Mouse (Mus musculus) MEL (cell line): ENCODE results near the gene Zmat5. TPM values are rescaled to one million over a fixed set of nuclear protein-coding genes. Genes with fewer than 3 reads are reported as not detected.

Experiments
- DNase-seq: peaks from one replicate; pipeline ENCODE4 v3.0.0; 2011; ENCODE audit warnings: low read depth, low spot score
- H3K27ac ChIP-seq: 2 replicates; pipeline ENCODE4 v1.5.1; 2012; ENCODE audit warnings: low read depth, mild to moderate bottlenecking, control low read depth, low read length, moderate library complexity; ENCODE audit not compliant: control insufficient read depth
- H3K27me3 ChIP-seq, 2 experiments: fragments of 150-350 bp in 1 of 2; sonication (generic) in 1 of 2; 2 replicates each; pipeline ENCODE4 v1.6.1; 2012; ENCODE audit warnings: low read length in 2 of 2, mild to moderate bottlenecking in 2 of 2, improper control_type of control experiment in 1 of 2, moderate library complexity in 1 of 2; ENCODE audit not compliant: insufficient read depth in 2 of 2, control insufficient read depth in 1 of 2
- H3K36me3 ChIP-seq, 2 experiments: 2 replicates each; pipeline ENCODE4 v1.6.1; 2012 to 2014; ENCODE audit warnings: low read length in 2 of 2, improper control_type of control experiment in 1 of 2, inconsistent platforms in 1 of 2, mild to moderate bottlenecking in 1 of 2; ENCODE audit not compliant: insufficient read depth in 2 of 2, control insufficient read depth in 1 of 2
- H3K4me1 ChIP-seq, 2 experiments: fragments of 150-350 bp in 1 of 2; sonication (generic) in 1 of 2; 2 replicates each; pipeline ENCODE4 v1.6.1; 2012; ENCODE audit warnings: low read length in 2 of 2, improper control_type of control experiment in 1 of 2, mild to moderate bottlenecking in 1 of 2; ENCODE audit not compliant: insufficient read depth in 2 of 2, control insufficient read depth in 1 of 2
- H3K4me3 ChIP-seq, 2 experiments: fragments of 150-350 bp in 1 of 2; sonication (generic) in 1 of 2; 2 replicates each; pipeline ENCODE4 v1.5.1; 2012; ENCODE audit warnings: low read depth in 2 of 2, low read length in 2 of 2, mild to moderate bottlenecking in 2 of 2, moderate library complexity in 2 of 2, control low read depth in 1 of 2, improper control_type of control experiment in 1 of 2; ENCODE audit not compliant: control insufficient read depth in 1 of 2, insufficient read depth in 1 of 2
- H3K79me2 ChIP-seq: 2 replicates; pipeline ENCODE4 v1.6.1; 2012; ENCODE audit warnings: mild to moderate bottlenecking, low read length, moderate library complexity; ENCODE audit not compliant: control insufficient read depth, poor library complexity, insufficient read depth
- H3K9ac ChIP-seq: 2 replicates; pipeline ENCODE4 v1.6.1; 2012; ENCODE audit warnings: low read depth, mild to moderate bottlenecking, control low read depth, low read length, moderate library complexity; ENCODE audit not compliant: control insufficient read depth, poor library complexity, severe bottlenecking
- H3K9me3 ChIP-seq: fragments of 150-350 bp; sonication (generic); replicated peaks from 2 replicates; pipeline ENCODE4 v1.6.1; 2012; ENCODE audit warnings: mild to moderate bottlenecking, low read length, improper control_type of control experiment, moderate library complexity; ENCODE audit not compliant: insufficient read depth
- BHLHE40 ChIP-seq: IDR thresholded peaks from 2 replicates; pipeline ENCODE4 v1.6.1; 2012; ENCODE audit warnings: low read depth, mild to moderate bottlenecking, inconsistent platforms, low read length, improper control_type of control experiment, borderline replicate concordance
- CHD2 ChIP-seq: IDR thresholded peaks from 2 replicates; pipeline ENCODE4 v1.6.1; 2011; ENCODE audit warnings: low read length, improper control_type of control experiment
- E2F4 ChIP-seq: IDR thresholded peaks from 2 replicates; pipeline ENCODE4 v1.6.1; 2011; ENCODE audit warnings: low read depth, low read length, improper control_type of control experiment, borderline replicate concordance
- ETS1 ChIP-seq: IDR thresholded peaks from 2 replicates; pipeline ENCODE4 v1.6.1; 2012; ENCODE audit warnings: low read depth, mild to moderate bottlenecking, inconsistent platforms, low read length, improper control_type of control experiment, moderate library complexity
- GATA1 ChIP-seq: IDR thresholded peaks from 2 replicates; pipeline ENCODE4 v1.6.1; 2011; ENCODE audit warnings: low read depth, low read length, improper control_type of control experiment
- HCFC1 ChIP-seq: IDR thresholded peaks from 2 replicates; pipeline ENCODE4 v1.6.1; 2012; ENCODE audit warnings: low read depth, mild to moderate bottlenecking, inconsistent platforms, low read length, improper control_type of control experiment, moderate library complexity
- JUND ChIP-seq: IDR thresholded peaks from 2 replicates; pipeline ENCODE4 v1.6.1; 2011; ENCODE audit warnings: low read depth, mild to moderate bottlenecking, improper control_type of control experiment, low read length
- KAT2A ChIP-seq: conservative IDR thresholded peaks from 2 replicates; pipeline ENCODE4 v1.6.1; 2012; ENCODE audit warnings: low read depth, low read length, improper control_type of control experiment, inconsistent platforms
- MAZ ChIP-seq: IDR thresholded peaks from 2 replicates; pipeline ENCODE4 v1.6.1; 2012; ENCODE audit warnings: low read depth, mild to moderate bottlenecking, inconsistent platforms, low read length, improper control_type of control experiment
- MEF2A ChIP-seq: IDR thresholded peaks from 2 replicates; pipeline ENCODE4 v1.6.1; 2014; ENCODE audit warnings: low read depth, mild to moderate bottlenecking, inconsistent platforms, low read length, improper control_type of control experiment; ENCODE audit not compliant: poor library complexity, insufficient replicate concordance, severe bottlenecking; ENCODE audit errors: extremely low read depth
- MXI1 ChIP-seq: IDR thresholded peaks from 2 replicates; pipeline ENCODE4 v1.6.1; 2011; ENCODE audit warnings: mild to moderate bottlenecking, low read depth, low read length, improper control_type of control experiment
- MYC ChIP-seq: IDR thresholded peaks from 2 replicates; pipeline ENCODE4 v1.6.1; 2011; ENCODE audit warnings: low read depth, mild to moderate bottlenecking, low read length, improper control_type of control experiment, moderate library complexity
- NELFE ChIP-seq: IDR thresholded peaks from 2 replicates; pipeline ENCODE4 v1.6.1; 2011; ENCODE audit warnings: low read depth, low read length, improper control_type of control experiment
- NRF1 ChIP-seq: IDR thresholded peaks from 2 replicates; pipeline ENCODE4 v1.6.1; 2014; ENCODE audit warnings: low read depth, mild to moderate bottlenecking, inconsistent platforms, low read length, improper control_type of control experiment, moderate library complexity; ENCODE audit not compliant: poor library complexity, insufficient read depth, severe bottlenecking
- POLR2AphosphoS2 ChIP-seq: IDR thresholded peaks from 2 replicates; pipeline ENCODE4 v1.6.1; 2011; ENCODE audit warnings: low read length, improper control_type of control experiment
- RAD21 ChIP-seq: IDR thresholded peaks from 2 replicates; pipeline ENCODE4 v1.6.1; 2011; ENCODE audit warnings: mild to moderate bottlenecking, low read depth, low read length, improper control_type of control experiment
- RCOR1 ChIP-seq: IDR thresholded peaks from 2 replicates; pipeline ENCODE4 v1.6.1; 2012; ENCODE audit warnings: low read depth, mild to moderate bottlenecking, inconsistent platforms, low read length, improper control_type of control experiment
- SIN3A ChIP-seq: IDR thresholded peaks from 2 replicates; pipeline ENCODE4 v1.6.1; 2012; ENCODE audit warnings: low read length, improper control_type of control experiment, inconsistent platforms
- TBP ChIP-seq: IDR thresholded peaks from 2 replicates; pipeline ENCODE4 v1.8.0; 2011; ENCODE audit warnings: low read depth, low read length, improper control_type of control experiment
- UBTF ChIP-seq: IDR thresholded peaks from 2 replicates; pipeline ENCODE4 v1.6.1; 2012; ENCODE audit warnings: low read depth, mild to moderate bottlenecking, inconsistent platforms, low read length, improper control_type of control experiment, moderate library complexity, borderline replicate concordance; ENCODE audit not compliant: insufficient read depth
- USF1 ChIP-seq: IDR thresholded peaks from 2 replicates; pipeline ENCODE4 v1.6.1; 2014; ENCODE audit warnings: low read depth, mild to moderate bottlenecking, inconsistent platforms, low read length, improper control_type of control experiment, moderate library complexity
- USF2 ChIP-seq, 2 experiments: IDR thresholded peaks; 2 replicates each; pipeline ENCODE4 v1.6.1; 2011 to 2012; ENCODE audit warnings: improper control_type of control experiment in 2 of 2, low read length in 2 of 2, borderline replicate concordance in 1 of 2, inconsistent platforms in 1 of 2, low read depth in 1 of 2, mild to moderate bottlenecking in 1 of 2; ENCODE audit not compliant: insufficient read depth in 1 of 2
- ZC3H11A ChIP-seq: IDR thresholded peaks from 2 replicates; pipeline ENCODE4 v1.6.1; 2012; ENCODE audit warnings: low read depth, mild to moderate bottlenecking, inconsistent platforms, low read length, improper control_type of control experiment
- ZKSCAN1 ChIP-seq: IDR thresholded peaks from 2 replicates; pipeline ENCODE4 v1.6.1; 2012; ENCODE audit warnings: low read depth, mild to moderate bottlenecking, inconsistent platforms, low read length, improper control_type of control experiment, moderate library complexity
- ZNF384 ChIP-seq: IDR thresholded peaks from 2 replicates; pipeline ENCODE4 v1.6.1; 2012; ENCODE audit warnings: low read depth, mild to moderate bottlenecking, inconsistent platforms, low read length, improper control_type of control experiment
- polyA plus RNA-seq, 2 experiments: library from polyadenylated mRNA; stranded (reverse) in 1 of 2; unstranded in 1 of 2; fragments of >175 nt in 1 of 2; fragments of >200 nt in 1 of 2; gene quantifications; 2 replicates each; pipeline versions ENCODE4 v1.2.1 to v1.2.4; 2012; ENCODE audit warnings: low replicate concordance in 2 of 2, low read depth in 1 of 2; ENCODE audit not compliant: insufficient read length in 2 of 2, insufficient read depth in 1 of 2, missing spikeins in 1 of 2
- total RNA-seq: library from RNA; depleted of rRNA; stranded (reverse); fragments of 300-350 nt; gene quantifications from 2 replicates; pipeline ENCODE4 v1.2.3, GENCODE M21; 2012

Zmat5 gene
- total and polyA plus RNA-seq, 3 experiments, result 36.9 to 39.3 TPM; not detected in 1

DNA sequence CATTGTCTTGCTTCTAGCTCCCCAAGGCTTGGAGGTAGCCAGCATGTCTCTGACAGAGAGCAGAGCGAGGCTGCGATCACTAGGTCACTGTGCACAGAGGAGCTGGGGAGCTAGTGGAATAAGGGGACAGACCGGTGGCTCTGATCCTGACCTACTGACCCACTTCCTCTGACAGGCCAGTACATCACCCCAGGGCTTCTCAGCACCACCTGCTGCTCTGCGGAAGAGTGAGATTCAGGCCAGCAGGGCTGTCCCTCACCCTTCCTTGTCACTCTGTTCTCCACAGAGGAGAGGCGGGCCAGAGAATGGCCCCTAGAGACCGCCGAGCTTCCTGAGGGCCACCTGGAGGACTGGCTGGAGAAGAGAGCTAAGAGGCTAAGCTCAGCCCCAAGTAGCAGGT, 27.3 kb downstream of the Zmat5 start:
- H3K27me3 ChIP-seq, result no peaks in the 10 kb centered on the region
- peaks cover 0 to 11% of the 10 kb centered on the region in 2 experiments; a peak in 3 of 4 replicates for H3K4me1 ChIP-seq
- H3K4me3 ChIP-seq, result no peak overlapping the region
- no peaks in the 10 kb centered on the region for H3K79me2 ChIP-seq
- no peak overlapping the region for H3K27ac ChIP-seq
- H3K9ac ChIP-seq, result no peak overlapping the region
- no peak for DNase-seq
- H3K9me3 ChIP-seq, result no peaks in the 10 kb centered on the region
- no peak for TF ChIP-seq ZC3H11A
- no peak for TF ChIP-seq USF2 (IDR thresholded peaks at IDR 0.05; ENCODE audit: borderline replicate concordance in 1 of 2, insufficient read depth in 1 of 2, low read depth in 1 of 2, low read length in 2 of 2)
- TF ChIP-seq KAT2A, result no peak
- TF ChIP-seq TBP, result no peak
- no peak for TF ChIP-seq CHD2
- no peak for TF ChIP-seq HCFC1
- no peak for TF ChIP-seq BHLHE40
- TF ChIP-seq MXI1, result no peak
- TF ChIP-seq RAD21, result no peak
- no peak for TF ChIP-seq USF1
- no peak for TF ChIP-seq ZKSCAN1
- no peak for TF ChIP-seq NELFE
- no peak for TF ChIP-seq ETS1
- TF ChIP-seq RCOR1, result no peak
- no peak for TF ChIP-seq SIN3A
- no peak for TF ChIP-seq ZNF384
- no peak for TF ChIP-seq UBTF
- H3K36me3 ChIP-seq, result peaks cover 0 to 3% of the 10 kb centered on the region in 2 experiments; a peak in 2 of 4 replicates

DNA sequence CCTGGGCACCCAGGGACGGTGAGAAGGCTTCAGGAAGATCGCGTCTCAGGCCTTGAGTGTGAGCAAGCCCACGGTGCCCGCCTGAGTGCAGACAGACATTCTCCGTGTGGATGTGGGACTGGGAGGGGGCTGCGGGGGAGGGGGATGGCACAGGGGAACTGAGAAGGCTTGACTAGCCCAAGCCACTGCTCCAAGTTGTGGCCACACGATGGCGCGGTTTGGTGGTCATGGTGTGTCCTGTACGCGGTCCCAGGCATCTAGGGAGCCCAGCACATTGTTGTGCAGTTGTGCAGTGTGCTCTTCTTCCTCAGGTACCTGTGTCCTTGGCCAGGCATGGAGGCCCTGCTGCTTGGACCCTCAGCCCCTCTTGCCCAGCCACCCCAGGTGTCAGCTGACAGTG, 29.7 kb downstream of the Zmat5 start:
- Histone ChIP-seq H3K9me3 (no peaks in the 10 kb centered on the region), H3K9ac (no peak overlapping the region), H3K36me3 (peaks cover 0 to 3% of the 10 kb centered on the region in 2 experiments; a peak in 2 of 4 replicates), H3K79me2 (no peaks in the 10 kb centered on the region), H3K27ac (no peak overlapping the region), H3K4me3 (no peak overlapping the region), H3K4me1 (peaks cover 0 to 11% of the 10 kb centered on the region in 2 experiments; a peak in 3 of 4 replicates), H3K27me3 (no peaks in the 10 kb centered on the region)
- TF ChIP-seq GATA1 (no peak), MYC (no peak), JUND (no peak), NRF1 (no peak), KAT2A (no peak), E2F4 (no peak), POLR2AphosphoS2 (no peak), MAZ (no peak), MEF2A (no peak)
- no peak for DNase-seq
